Mouse (Mus musculus) heart, adult 2 months (tissue): ENCODE results near the gene Hmga2.

Experiments
- CTCF ChIP-seq: fragments of 200-600 bp; IDR thresholded peaks from 2 replicates; pipeline ENCODE4 v1.8.1; 2022; ENCODE audit warnings: antibody characterized with exemption, mild to moderate bottlenecking, moderate library complexity
- EP300 ChIP-seq: fragments of 200-500 bp; IDR thresholded peaks from 2 replicates; pipeline ENCODE4 v1.6.1; 2011; ENCODE audit warnings: low read depth, low read length, control low read depth; ENCODE audit not compliant: insufficient read depth
- POLR2A ChIP-seq: fragments of 200-500 bp; IDR thresholded peaks from 2 replicates; pipeline ENCODE4 v1.6.1; 2011; ENCODE audit warnings: mild to moderate bottlenecking, low read depth, low read length, control low read depth; ENCODE audit not compliant: insufficient read depth

GRCm38 (mm10) chr10:120449661-120450284 lies 26.5 kb downstream of the Hmga2 start:
- TF ChIP-seq CTCF (no peak), EP300 (no peak), POLR2A (no peak)
